13 mouse cellular contexts compared by ENCODE assay signal in genomic region chr11:69033552-69033951, GRCm38 (mm10).
"Had no signal": no experiment of that assay in that cellular context is flagged by ENCODE, and none has a peak within 500 bp of the region (broad histone marks: within the 10 kb centered on the region; RNA-seq: fewer than 3 reads in every experiment).

No protein-coding gene starts in this region.

- H3K4me3 ChIP-seq: limb, embryonic 12.5 days; liver, embryonic 15.5 days; midbrain, embryonic 12.5 days; neural tube, embryonic 13.5 days had no signal

- DNase-seq: kidney, adult 18-20 months; kidney, postnatal 10 days; kidney, postnatal 4 days; lung, adult 2 months; retina, postnatal 1 day; right cerebral cortex, postnatal 4 days; thymus, postnatal 36 days had no signal

- ATAC-seq: lung, postnatal 0 days; midbrain, embryonic 16.5 days had no signal

- H3K9ac ChIP-seq: limb, embryonic 12.5 days; liver, embryonic 15.5 days; midbrain, embryonic 12.5 days; neural tube, embryonic 13.5 days had no signal

- H3K27me3 ChIP-seq: limb, embryonic 12.5 days; liver, embryonic 15.5 days; midbrain, embryonic 12.5 days; neural tube, embryonic 13.5 days had no signal

- H3K27ac ChIP-seq: limb, embryonic 12.5 days; liver, embryonic 15.5 days; midbrain, embryonic 12.5 days; neural tube, embryonic 13.5 days had no signal

- H3K9me3 ChIP-seq: limb, embryonic 12.5 days; liver, embryonic 15.5 days; midbrain, embryonic 12.5 days; neural tube, embryonic 13.5 days had no signal

- H3K4me2 ChIP-seq: limb, embryonic 12.5 days; liver, embryonic 15.5 days; midbrain, embryonic 12.5 days; neural tube, embryonic 13.5 days had no signal
